Mouse (Mus musculus) urinary bladder, postnatal 36 days (tissue): ENCODE results near the gene E030030I06Rik.
"Not testable (repeated sequence)": the region's sequence is repeated elsewhere in the genome, so short reads cannot be mapped to it uniquely, and the experiment has no call there.

Experiments used
- DNase-seq, 2 experiments: peaks; one replicate each; pipeline ENCODE4 v3.0.0; 2022; ENCODE audit warnings: low spot score in 2 of 2, mixed read lengths in 1 of 2

The E030030I06Rik gene

DNA sequence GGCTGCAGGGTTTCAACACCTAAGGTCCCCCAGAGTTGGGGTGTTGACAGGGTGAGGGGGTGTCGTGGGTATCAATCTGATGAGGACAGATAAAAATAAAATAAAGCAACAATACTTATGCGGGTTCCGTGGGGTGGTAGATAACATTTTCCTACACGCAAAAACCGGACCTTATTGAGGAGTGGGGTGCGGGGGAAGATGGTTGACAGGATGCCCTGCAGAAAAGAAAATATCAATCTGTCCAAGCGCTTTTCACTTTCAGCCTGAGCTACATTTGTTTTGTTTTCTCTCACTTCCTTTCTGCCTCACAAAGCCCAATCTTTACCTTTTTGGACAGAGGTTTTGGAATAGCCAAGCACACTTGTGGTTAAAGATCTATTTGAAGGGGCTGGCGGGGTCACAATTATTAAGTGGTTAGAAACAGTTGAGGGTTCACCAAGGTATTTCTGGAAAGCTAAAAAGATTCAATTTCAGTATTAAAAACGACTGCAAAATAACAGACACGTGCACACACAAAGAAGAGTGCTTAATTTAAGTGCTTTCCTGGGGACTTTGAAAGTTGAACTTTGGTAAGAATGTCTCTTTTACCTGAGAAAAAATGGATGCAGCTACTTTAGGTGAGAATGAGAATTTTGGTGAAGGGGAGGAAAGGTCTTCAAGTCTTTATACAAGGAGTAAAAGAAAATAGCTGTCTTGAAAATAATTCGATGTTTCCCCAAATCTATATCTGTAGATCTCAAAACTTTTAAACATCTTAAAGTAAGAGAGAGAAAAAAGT, 3.0 kb upstream of the E030030I06Rik start:
- not testable (repeated sequence) for DNase-seq

DNA sequence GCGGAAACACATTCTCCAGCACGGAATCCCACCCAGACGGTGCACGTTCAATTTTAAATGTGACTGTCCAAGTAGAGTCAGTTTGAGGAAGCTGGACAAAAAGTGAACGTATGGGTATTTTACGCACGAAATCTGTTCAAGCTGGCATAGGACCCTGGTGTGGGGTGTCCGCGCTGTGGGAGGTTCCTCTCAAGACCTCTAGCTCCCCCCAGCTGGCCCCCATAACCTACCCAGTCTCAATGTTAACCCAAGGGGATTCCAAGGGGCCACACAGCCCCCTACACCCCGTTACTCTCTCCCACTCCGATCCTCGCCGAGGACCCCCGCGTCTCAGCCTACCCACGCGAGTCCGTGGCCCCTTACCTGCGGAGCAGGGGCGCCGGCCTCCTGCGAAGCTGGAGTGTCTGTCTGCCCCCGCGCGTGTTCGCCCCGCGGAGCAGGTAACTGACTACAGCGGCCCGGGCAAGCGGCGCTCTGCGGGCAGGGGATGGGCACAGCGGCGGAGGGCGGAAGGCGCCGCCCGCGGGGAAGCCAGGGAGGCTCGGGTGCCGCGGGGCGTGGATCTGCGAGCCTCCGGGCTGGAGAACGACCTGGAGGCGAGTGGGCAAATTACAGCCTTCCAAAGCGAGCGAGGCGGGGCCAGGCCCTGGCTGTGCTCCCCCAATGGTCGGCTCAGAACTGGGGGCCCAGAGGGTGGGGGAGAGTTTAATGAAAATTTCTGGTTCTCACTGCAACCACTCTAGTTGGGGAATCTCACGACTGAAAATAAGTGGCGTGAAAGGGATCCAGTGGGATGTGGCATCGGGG, 2.2 kb upstream of the E030030I06Rik start:
- not testable (repeated sequence) for DNase-seq

- DNase-seq, result no peak
Observed at GRCm38 (mm10) chr10:22150593-22150992, 1.5 kb upstream of the E030030I06Rik start.

GRCm38 (mm10) chr10:22149691-22150465, 808 bp upstream of the E030030I06Rik start:
- DNase-seq, result peak in 1 of 2 experiments; percentile 15

- peak; percentile 76 to 84 for DNase-seq
Observed at GRCm38 (mm10) chr10:22148441-22149072, 513 bp downstream of the E030030I06Rik start.

DNA sequence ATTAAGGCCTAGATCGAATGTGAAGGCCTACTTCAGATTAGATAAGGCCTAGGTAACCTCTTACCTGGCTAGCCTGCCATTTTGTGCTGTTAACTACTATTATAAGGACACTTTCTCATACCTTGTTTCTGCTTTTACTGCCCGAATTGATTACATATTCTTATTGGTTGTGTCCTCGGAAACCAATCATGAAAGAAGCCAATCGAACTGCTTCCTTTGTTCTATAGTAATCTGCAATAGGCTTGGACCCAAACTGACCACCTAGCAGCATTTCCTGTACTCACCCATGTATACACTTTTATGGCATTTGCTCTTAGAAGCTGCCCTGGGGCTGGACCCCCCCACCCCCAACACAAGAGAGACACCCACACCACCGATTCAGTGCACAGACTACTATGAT, 6.1 kb downstream of the E030030I06Rik start:
- no peak for DNase-seq

DNA sequence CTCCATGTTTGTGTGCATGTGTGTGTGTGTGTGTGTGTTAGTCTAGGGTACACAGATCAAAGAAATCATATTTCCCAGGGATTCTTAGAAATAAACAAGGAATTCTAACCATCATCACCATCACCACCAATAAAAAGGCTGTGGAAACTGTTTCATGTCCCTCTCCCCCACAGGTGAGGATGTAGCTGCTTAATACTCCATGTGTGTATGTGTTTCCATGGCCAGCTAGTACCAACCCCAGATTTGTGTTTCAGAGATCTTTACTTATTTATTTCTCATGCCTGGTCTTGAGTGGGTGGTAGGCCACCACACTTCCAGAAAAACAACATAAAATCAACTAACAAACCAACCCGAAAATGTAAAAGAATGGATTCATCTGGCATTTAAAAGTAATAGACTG, 6.9 kb downstream of the E030030I06Rik start:
- DNase-seq, result not testable (repeated sequence)

- DNase-seq, result peak; percentile 74 to 78
Observed at GRCm38 (mm10) chr10:22140665-22141280, 8.3 kb downstream of the E030030I06Rik start.

GRCm38 (mm10) chr10:22074531-22074930, 74.5 kb downstream of the E030030I06Rik start:
- DNase-seq, result no peak

DNA sequence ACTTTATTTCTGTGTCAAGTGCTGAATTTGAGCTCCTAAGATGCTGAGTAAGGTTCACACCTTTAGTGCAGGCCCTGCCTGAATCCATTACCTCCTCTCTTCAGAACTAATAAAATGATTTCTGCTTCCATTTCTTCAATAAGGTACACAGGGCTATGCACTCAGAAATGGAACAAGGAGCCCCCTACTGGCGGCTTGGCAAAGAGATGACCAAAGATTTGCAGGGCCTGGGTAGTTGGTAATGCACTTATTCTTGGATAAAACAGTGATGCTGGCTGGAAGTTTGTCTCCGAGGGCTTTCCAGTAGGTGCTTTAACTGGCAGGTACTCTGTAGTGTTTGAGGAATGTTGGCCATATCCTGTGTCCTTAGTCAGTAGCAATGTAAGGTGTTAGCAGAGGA, 76.3 kb downstream of the E030030I06Rik start:
- DNase-seq, result no peak

- DNase-seq, result no peak
Observed at GRCm38 (mm10) chr10:22070576-22070975, 78.5 kb downstream of the E030030I06Rik start.

DNA sequence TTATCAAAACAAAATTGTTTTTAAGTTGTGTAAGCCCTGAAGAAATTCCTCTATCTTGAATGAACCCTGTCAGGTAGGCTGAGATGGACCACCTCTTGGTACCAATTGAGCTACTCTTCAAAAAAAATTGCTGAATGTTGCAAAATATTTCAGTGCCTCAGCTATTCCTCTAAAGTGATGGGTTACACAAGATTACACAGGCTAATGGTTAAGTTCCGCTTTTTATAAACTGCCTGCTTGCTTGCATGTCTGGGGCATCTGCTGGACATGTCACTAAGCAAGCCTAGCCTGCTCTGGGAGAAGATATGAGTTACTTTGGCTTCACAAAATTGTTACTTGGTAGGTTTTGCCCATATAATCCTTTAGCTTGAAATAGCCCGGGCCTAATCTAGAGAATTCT, 78.9 kb downstream of the E030030I06Rik start:
- no peak for DNase-seq

- not testable (repeated sequence) for DNase-seq
Observed at GRCm38 (mm10) chr10:22067979-22068378, 81.1 kb downstream of the E030030I06Rik start, which contains the start of gene 4930444G20Rik. Gene 4930444G20Rik (minus strand): TSS chr10:22068079.
